Mouse (Mus musculus) Patski (cell line): ENCODE measurements around the gene Gcdh. TPM values are rescaled to one million over a fixed set of nuclear protein-coding genes. Genes with fewer than 3 reads are reported as not detected.

Experiments
- ATAC-seq: fragments of 100-300 bp; one replicate; pipeline ENCODE4 v1.8.0; 2021
- CTCF ChIA-PET: fragments of 350-600 bp; sonication (Branson Sonifier 250); formaldehyde crosslinking; loops from one replicate; lab custom pipeline; 2022; ENCODE audit warnings: inconsistent platforms; lab: Charles Lee
- POLR2A ChIA-PET: fragments of 350-600 bp; sonication (Branson Sonifier 250); formaldehyde crosslinking; loops from one replicate; lab custom pipeline; 2022; ENCODE audit warnings: antibody characterized with exemption, inconsistent platforms; lab: Charles Lee
- DNase-seq: peaks from one replicate; pipeline ENCODE4 v3.0.0-alpha.2; 2011; ENCODE audit warnings: low read depth, low spot score
- H3K27me3 ChIP-seq: fragments of 371-371 bp; one replicate; pipeline ENCODE4 v1.5.1; 2021
- CTCF ChIP-seq: fragments of 100-300 bp; IDR thresholded peaks from one replicate; pipeline ENCODE4 v1.5.1; 2021
- in situ Hi-C: fragments of 300-500 bp; cut with MboI; formaldehyde crosslinking; loops from 3 replicates; pipeline ENCODE4 v1.11.1; 2018; ENCODE audit warnings: low pct_unique_long_range_greater_than_20kb, mixed read lengths
- polyA plus RNA-seq: library from polyadenylated mRNA; unstranded; gene quantifications from one replicate; pipeline ENCODE4 v1.2.3, GENCODE M21; 2021

Gcdh gene
- 55.5 TPM for polyA plus RNA-seq

DNA sequence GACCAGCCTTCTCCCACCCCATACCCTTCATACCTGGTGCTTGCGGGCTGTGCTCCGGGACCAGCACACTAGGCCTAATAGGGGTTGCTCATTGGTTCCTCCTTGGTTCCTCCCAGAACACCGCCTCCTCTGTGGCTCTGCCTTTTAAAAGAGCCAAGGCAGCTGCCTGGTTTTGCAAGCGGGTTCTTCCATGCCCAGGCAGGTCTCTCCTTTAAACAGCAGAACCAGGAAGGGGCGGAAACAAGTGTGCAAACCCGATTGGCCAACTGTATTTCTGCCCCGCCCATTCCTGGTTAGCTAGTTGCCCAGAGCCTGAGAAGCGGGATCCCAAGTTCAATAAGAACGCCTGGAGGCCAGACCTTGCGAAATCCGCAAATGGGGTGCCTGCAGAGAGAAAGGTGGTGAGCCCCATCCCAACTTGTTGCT, at the start of gene Gcdh:
TSS of gene Gcdh (minus strand) at position 213 of the 426 bp plus-strand sequence.
- ATAC-seq (peak; percentile 98), DNase-seq (peak; percentile 80)
- POLR2A ChIA-PET = interaction anchor here (0.8 to 1.5 kb wide), 3 partner anchors 10 to 46 kb away, joined by 3 read pairs; no protein-coding TSS in a partner anchor
- in situ Hi-C loops = no loop called here
- TF ChIP-seq CTCF = no peak
- H3K27me3 ChIP-seq = no peaks in the 10 kb centered on the region
- CTCF ChIA-PET = interaction anchor here (0.8 to 2.7 kb wide), 4 partner anchors 9 to 48 kb away, joined by 3 to 22 read pairs (median 6); partner anchors contain the start of gene Dnase2a

GRCm38 (mm10) chr8:84937620-84938485, 44.1 kb upstream of the Gcdh start:
- no peak for ATAC-seq
- ChIA-PET CTCF (interaction anchor here (2.0 kb wide), 1 partner anchor 8 kb away, joined by 5 read pairs; no protein-coding TSS in a partner anchor), POLR2A (no interaction called here)
- in situ Hi-C loops = no loop called here
- no peak for TF ChIP-seq CTCF
- peaks cover 50% of the 10 kb centered on the region for H3K27me3 ChIP-seq
- no peak for DNase-seq

- ChIA-PET CTCF (no interaction called here), POLR2A (no interaction called here)
- DNase-seq = no peak
- peak; percentile 99 for TF ChIP-seq CTCF
- H3K27me3 ChIP-seq = peaks cover 56% of the 10 kb centered on the region
- in situ Hi-C loops = no loop called here
- ATAC-seq = peak; percentile 60
Observed at GRCm38 (mm10) chr8:84936962-84937546, 43.3 kb upstream of the Gcdh start, which contains the start of gene Mast1. Gene Mast1, minus strand, starts transcription at chr8:84937359.

GRCm38 (mm10) chr8:84936041-84936961, 42.6 kb upstream of the Gcdh start:
- ATAC-seq = no peak
- no peak for TF ChIP-seq CTCF
- peaks cover 60% of the 10 kb centered on the region for H3K27me3 ChIP-seq
- CTCF ChIA-PET = no interaction called here
- DNase-seq = no peak
- in situ Hi-C loops = no loop called here
- POLR2A ChIA-PET = no interaction called here

GRCm38 (mm10) chr8:84935489-84935888, 41.8 kb upstream of the Gcdh start:
- POLR2A ChIA-PET = no interaction called here
- no peak for TF ChIP-seq CTCF
- DNase-seq (no peak), ATAC-seq (no peak)
- in situ Hi-C loops = no loop called here
- CTCF ChIA-PET = no interaction called here
- peaks cover 55% of the 10 kb centered on the region for H3K27me3 ChIP-seq

- no peak for ATAC-seq
- CTCF ChIA-PET = no interaction called here
- no peak for TF ChIP-seq CTCF
- POLR2A ChIA-PET = no interaction called here
- in situ Hi-C loops = loop anchor here (5.0 kb wide), 1 partner anchor 72 kb away; no protein-coding TSS in a partner anchor
- peaks cover 56% of the 10 kb centered on the region for H3K27me3 ChIP-seq
- DNase-seq = no peak
Observed at GRCm38 (mm10) chr8:84934860-84935259, 41.1 kb upstream of the Gcdh start.

- no peak for TF ChIP-seq CTCF
- H3K27me3 ChIP-seq = peaks cover 58% of the 10 kb centered on the region
- in situ Hi-C loops = loop anchor here (5.0 kb wide), 1 partner anchor 73 kb away; no protein-coding TSS in a partner anchor
- ChIA-PET POLR2A (no interaction called here), CTCF (no interaction called here)
- DNase-seq (no peak), ATAC-seq (no peak)
Observed at GRCm38 (mm10) chr8:84933767-84934559, 40.2 kb upstream of the Gcdh start.

GRCm38 (mm10) chr8:84930582-84930981, 36.9 kb upstream of the Gcdh start:
- POLR2A ChIA-PET = no interaction called here
- CTCF ChIA-PET = interaction anchor here (1.5 kb wide), 1 partner anchor 9 kb away, joined by 5 read pairs; no protein-coding TSS in a partner anchor
- TF ChIP-seq CTCF = no peak
- peaks cover 44% of the 10 kb centered on the region for H3K27me3 ChIP-seq
- ATAC-seq (no peak), DNase-seq (no peak)
- in situ Hi-C loops = loop anchor here (5.0 kb wide), 1 partner anchor 77 kb away; no protein-coding TSS in a partner anchor
